Mouse (Mus musculus): ENCODE measurements around the gene Brap.
"Not testable (repeated sequence)": the region's sequence is repeated elsewhere in the genome, so short reads cannot be mapped to it uniquely, and the experiment has no call there.

Gene Brap

DNA sequence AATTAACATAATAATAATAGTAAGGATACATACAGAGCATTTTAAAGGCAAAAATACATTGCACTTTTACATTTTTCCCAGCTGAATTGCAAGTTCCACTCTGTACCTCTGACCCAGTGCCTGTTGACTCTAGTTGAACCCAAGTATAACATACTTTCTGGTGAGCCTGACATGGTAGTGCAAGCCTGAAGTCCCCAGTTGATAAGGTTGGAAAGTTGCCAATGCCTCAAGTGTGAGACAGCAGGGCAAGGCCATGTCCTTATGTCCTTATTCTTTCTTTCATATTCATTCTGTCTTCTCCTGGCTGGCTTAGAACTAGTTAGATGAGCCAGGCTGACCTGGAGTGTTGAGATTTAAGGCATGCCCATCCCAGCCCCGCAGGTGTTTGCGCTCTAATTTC lies 21.9 kb downstream of the Brap start:
- no peak for DNase-seq

- DNase-seq, result no peak
Measured at GRCm38 (mm10) chr5:121685495-121685894, 25.1 kb downstream of the Brap start.

- no peak for DNase-seq
Measured at GRCm38 (mm10) chr5:121686113-121686898, 25.9 kb downstream of the Brap start.

DNA sequence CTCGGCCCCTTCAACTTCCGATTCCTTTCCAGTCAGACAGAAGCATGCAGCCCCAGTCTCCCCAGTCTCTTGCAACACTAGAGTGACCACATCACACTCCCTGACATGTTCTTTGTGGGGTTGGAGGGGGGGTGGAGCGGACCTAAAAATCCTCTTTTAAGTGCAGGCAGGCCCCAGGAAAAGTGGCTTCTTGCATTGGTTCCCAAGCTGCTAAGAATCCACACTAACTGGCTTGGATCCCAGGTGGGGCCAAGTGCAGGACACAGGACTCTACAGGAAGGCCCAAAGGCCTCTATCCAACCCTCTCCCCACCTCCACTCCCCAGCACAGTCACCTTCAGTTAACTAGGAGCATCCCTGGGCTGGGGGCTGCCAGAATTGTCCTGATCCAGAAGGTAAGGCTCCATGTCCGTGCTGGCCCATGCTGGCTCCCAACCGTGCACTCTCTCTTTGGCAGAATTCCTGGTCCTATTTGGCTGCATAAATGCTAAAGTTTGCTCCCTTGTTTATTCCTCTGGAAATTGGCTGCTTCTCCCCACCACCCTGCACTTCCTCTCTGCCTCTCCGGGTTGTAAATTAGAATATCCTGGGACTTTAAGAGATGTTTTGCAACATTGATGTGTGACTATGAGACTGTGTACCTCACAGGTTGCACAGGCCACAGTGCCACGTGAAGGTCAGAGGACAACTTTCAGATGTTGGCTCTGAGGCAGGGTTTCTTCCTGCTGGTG lies 30.3 kb downstream of the Brap start:
- peak; percentile 50 for DNase-seq

GRCm38 (mm10) chr5:121691436-121691835 lies 31.1 kb downstream of the Brap start:
- not testable (repeated sequence) for DNase-seq

GRCm38 (mm10) chr5:121692897-121693296 lies 32.5 kb downstream of the Brap start:
- no peak for DNase-seq

DNA sequence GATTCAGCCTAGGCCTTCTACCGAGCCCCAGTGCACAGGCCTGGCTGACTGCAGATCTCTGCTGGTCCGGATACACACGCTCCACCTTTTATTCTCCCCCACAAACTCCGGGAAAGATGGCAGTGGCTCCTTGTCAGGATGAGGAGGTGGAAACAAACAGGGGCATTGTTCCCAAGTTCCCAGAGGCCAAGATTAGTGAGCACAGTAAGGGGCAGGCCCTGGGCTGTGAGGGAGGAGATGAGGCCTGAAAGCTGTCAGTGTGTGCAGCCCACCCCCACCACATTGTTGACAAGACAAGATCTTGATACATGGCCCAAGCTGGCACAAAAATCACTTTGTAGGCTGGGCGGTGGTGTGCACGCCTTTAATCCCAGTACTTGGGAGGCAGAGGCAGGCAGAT lies 36.4 kb downstream of the Brap start:
- no peak for DNase-seq

- DNase-seq, result no peak
Measured at GRCm38 (mm10) chr5:121699891-121700290, 39.5 kb downstream of the Brap start.

GRCm38 (mm10) chr5:121700496-121700895 lies 40.1 kb downstream of the Brap start:
- no peak for DNase-seq

DNA sequence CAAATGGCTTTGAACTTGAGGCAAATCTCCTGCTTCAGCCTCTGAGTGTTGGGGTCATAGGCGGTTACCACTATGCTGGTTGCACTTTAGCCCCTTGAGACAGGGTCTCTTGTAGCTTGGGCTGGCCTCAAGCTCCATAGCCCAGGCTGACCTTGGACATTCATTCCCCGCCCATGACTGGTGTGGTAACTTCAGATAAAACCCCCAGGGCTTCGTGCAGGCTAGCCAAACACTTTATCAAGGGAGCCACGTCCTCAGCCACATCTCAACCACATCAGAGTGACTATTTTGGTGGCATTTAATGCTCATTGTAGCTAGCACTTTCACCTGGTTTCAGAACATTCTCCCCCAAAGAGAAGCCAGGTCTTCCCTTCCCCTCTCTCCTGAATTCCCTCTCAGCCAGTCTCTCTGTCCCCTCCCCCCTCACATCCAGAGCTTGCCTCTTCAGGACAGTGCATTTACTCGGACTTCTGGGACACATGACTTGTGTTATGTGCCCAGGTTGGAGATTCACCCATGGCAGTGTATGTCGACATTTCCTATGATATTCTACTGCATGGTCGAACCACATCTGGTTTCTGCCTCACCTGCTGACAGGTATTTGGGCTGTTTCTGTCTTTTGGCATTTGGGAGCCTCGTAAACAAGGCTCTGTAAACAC lies 40.9 kb downstream of the Brap start:
- DNase-seq, result no peak

DNA sequence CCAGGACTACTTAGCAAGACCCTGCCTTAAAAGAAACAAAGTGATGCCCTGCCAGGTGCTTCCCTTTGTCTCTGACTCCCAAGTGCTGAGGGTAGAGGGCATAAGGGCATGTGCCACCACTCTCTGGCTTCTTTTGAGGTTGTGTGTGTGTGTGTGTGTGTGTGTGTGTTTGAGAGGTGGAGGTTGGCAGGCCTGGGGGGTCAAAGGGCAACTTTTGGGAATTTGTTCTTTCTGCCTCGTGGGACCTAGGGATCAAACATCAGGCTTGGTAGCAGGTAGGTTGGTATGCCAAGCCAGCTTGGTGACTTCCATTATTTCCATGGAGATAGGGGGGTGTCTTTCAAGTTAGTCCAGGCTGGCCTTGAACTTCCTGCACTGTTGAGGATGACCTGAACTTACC lies 43.0 kb downstream of the Brap start:
- no peak for DNase-seq

DNA sequence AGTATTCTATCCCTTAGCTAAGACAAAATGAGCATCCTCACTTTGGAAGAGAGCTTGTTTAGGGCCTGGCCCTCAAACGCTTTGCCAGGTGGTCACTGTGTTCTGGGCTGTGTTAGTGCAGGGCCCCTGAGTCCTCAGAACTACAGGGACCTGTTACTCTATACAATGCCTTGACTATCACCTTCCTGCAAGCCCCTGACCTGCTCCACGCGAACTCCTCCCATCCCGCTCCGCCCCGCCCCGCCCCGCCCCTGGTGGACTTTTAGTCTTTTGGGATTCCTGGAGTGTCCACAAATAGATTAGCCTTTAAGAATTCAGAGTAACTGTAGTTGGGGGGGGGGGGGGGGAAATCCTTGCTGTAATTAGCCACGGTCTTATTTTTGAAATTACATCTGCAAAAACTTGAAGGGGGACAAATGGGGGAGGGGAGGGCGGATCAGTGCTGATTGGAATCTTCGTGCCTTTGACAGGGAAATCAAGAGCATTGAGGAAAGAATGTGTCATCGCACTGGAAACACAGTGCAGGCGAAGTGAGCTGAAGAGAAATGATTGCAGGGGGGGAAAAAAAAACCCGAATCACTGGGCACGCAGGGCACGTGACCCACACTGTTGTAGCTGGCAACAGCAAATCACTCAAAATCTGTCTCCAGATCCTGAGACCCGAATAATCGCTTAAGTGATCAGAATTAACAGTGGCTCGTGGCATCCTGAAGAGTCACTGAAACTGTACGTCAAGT lies 44.3 kb downstream of the Brap start:
- no peak for DNase-seq

- peak; percentile 34 for DNase-seq
Measured at GRCm38 (mm10) chr5:121710402-121710801, 50.0 kb downstream of the Brap start.

DNA sequence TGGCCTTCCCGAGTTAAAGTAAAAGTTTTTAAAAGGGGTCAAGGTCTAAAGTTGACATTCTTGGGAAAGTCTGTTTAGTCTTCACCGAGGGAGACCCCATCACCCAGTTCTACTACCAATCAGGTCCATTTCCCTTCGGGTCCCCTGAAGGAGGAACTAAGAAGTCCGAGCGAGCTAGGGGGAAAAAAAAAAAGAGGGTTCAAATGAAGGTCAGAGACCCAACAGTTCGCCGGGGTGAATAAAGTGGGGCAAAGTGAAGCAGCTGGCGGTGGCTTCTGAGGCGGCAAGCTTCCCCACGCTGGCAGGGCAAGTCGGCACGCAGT lies 50.4 kb downstream of the Brap start:
- DNase-seq, result no peak

GRCm38 (mm10) chr5:121711174-121711927 lies 51.0 kb downstream of the Brap start, which contains the start of gene Atxn2:
TSS of gene Atxn2 (plus strand) at chr5:121711337.
- peak; percentile 81 for DNase-seq

DNA sequence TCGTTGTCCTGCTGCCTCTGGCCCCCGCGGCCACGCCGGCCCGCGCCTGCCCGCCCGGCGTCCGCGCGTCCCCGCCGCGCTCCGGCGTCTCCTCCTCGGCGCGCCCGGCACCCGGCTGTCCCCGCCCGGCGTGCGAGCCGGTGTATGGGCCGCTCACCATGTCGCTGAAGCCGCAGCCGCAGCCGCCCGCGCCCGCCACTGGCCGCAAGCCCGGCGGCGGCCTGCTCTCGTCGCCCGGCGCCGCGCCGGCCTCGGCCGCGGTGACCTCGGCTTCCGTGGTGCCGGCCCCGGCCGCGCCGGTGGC lies 51.5 kb downstream of the Brap start:
- DNase-seq, result peak; percentile 74

GRCm38 (mm10) chr5:121712232-121712933 lies 52.0 kb downstream of the Brap start:
- DNase-seq, result peak; percentile 55

DNA sequence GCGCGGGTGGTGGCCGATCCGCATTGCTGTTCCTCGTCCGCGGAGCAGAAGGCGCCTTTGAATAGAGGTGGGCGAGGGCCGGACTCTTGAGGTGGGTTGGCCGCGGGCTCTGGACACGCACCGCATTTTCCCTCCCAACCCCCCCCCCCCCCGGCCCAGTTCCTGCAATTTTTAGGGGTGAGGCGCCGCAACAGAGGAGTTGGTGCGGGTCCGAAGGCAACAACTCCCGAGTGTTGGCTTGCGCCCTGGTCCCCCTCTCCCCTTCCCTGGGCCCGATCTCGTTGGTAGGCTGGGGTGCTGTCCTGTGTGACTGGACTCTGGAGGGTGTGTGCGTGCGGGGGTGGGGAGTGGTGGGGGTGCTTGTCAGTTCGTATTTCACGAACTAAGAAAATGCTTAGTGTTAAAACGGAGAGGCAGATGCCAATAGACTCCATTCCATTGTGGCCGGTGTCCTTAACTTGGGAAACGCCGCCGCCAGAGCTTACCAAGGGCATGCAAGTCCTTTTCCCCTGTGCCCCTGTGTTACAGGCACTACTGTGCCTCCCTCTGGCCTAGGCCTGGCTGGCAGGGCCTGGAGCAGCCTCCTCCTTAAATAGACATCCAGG lies 52.7 kb downstream of the Brap start:
- peak; percentile 50 for DNase-seq

DNA sequence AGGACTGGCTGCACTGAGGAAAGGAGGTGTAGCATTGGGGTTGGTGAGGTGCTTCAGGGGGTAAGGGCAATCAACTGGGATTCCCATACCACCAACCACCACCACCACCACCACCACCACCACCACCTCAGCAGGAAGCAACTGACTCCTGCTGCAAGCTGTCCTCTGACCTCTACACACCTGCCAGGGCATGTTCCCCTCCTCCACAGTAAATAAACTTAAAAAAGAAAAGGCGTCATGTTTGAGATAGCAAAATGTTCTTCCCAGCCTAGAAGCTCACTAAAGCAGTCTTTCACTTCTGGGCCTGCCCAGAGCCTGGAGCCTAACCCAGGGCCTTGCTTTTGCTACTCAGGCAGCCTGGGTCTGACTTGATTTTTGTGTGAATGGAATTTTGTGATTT lies 54.0 kb downstream of the Brap start:
- DNase-seq, result no peak

DNA sequence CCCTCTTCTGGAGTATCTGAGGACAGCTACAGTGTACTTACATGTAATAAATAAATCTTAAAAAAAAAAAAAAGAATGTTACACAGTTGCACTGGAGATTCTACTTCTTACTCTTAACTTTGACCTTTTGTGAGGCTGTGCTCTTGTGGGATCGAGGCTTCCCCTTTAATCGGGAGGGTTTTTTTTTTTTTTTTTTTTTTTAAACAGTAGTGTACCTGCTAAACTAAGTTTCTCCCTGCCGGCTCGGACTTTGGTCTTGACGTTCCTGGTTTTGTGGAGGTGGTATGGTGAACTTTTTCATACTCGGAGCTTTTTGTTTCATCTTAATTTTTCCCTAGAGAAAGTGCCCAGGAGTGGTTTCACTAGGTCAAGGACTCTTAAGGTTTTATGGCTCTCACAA lies 54.6 kb downstream of the Brap start:
- no peak for DNase-seq

DNA sequence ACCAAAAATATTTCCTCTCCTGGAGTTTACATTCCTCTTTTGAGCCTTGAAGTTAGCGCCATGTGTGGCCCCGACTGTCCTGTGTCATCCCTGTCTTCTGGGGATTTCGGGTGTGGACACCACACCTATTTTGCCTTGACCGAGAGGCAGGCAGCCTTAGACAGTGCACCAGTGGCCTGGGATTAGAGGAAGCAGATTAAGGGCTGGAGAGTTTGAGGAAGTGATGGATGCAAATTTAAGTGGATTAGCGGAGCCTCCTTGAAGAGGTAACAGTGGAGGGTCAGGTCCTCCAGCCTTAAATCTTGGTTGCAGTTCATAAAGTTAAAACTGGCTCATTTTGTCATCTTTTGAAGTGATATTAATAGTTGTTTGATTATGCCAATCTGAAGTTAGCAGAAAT lies 58.1 kb downstream of the Brap start:
- no peak for DNase-seq
